In the genomic region with DNA sequence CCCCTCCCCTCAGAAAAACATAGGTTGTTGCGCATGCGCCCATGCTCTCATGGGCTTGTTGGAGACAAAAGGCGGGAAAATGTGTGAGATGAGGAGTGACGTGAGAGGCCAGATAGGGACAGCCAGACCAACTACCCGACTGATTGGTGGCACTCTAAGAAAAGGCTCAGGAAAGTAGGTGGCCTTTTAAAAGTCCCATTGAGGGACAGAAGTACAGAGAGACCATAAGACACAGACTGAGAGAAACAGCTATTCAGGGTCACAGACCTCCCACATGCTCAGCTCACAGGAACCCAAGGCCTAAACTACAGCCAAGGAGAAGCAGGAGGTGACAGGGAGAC, we compare ENCODE assay signal across 10 mouse cellular contexts. TPM values are rescaled to one million over a fixed set of nuclear protein-coding genes. Genes with fewer than 3 reads are reported as not detected.
DNase-seq lines count a peak whose midpoint lies in the region; ATAC-seq and TF ChIP-seq lines count a peak whose summit lies in the region.
"Had no signal": no experiment of that assay in that cellular context is flagged by ENCODE, and none has a peak within 500 bp of the region (broad histone marks: within the 10 kb centered on the region; RNA-seq: fewer than 3 reads in every experiment).

No protein-coding gene starts in this region.

- peaks cover 7% of the 10 kb centered on the region; the same call in 1 of the 2 replicates for H3K27me3 ChIP-seq in heart, embryonic 14.5 days (ENCODE audit: control insufficient read depth, insufficient read depth, low read length)
- H3K27me3 ChIP-seq in testis, adult 2 months (ENCODE audit: control insufficient read depth, insufficient read depth, low read length) = no peaks in the 10 kb centered on the region
- peaks cover 32% of the 10 kb centered on the region for H3K27me3 ChIP-seq in liver, embryonic 13.5 days

- H3K36me3 ChIP-seq in heart, embryonic 14.5 days (ENCODE audit: control insufficient read depth, insufficient read depth, low read length) = no peaks in the 10 kb centered on the region
- H3K36me3 ChIP-seq in testis, adult 2 months (ENCODE audit: control insufficient read depth, insufficient read depth, low read length) = no peaks in the 10 kb centered on the region
- H3K36me3 ChIP-seq in liver, embryonic 13.5 days = no peaks in the 10 kb centered on the region

- H3K9ac ChIP-seq in heart, embryonic 14.5 days (ENCODE audit: low read length) = no peak overlapping the region
- H3K9ac ChIP-seq in liver, embryonic 13.5 days = no peak overlapping the region

- intact Hi-C loops in heart, postnatal 14 days (cut with DNase I) = no loop called here
- intact Hi-C loops in left cerebral cortex, postnatal 4 days (cut with DNase I) = no loop called here

- no peak for TF ChIP-seq POLR2A in testis, adult 2 months (IDR thresholded peaks at IDR 0.05; ENCODE audit: control insufficient read depth, low read depth, low read length)

- H3K4me3 ChIP-seq in heart, embryonic 14.5 days (ENCODE audit: control insufficient read depth in 1 of 2, insufficient read depth in 1 of 2, low read depth in 1 of 2, low read length in 2 of 2) = 0 out of 4 replicates have a peak overlapping the region, but pooled peaks of 1 of the 2 experiments have one; percentile 44
- H3K4me3 ChIP-seq in testis, adult 2 months (ENCODE audit: control insufficient read depth, low read depth, low read length) = peak overlapping the region; percentile 71
- H3K4me3 ChIP-seq in liver, embryonic 13.5 days (replicated peaks) = peak overlapping the region; percentile 28; the same call in 1 of the 2 replicates

- H3K4me1 ChIP-seq in heart, embryonic 14.5 days (ENCODE audit: control insufficient read depth in 2 of 2, insufficient read depth in 2 of 2, low read length in 2 of 2) = peaks cover 2 to 3% of the 10 kb centered on the region in 2 experiments; a peak in 1 of 4 replicates
- H3K4me1 ChIP-seq in testis, adult 2 months (ENCODE audit: control insufficient read depth, insufficient read depth, low read length) = peaks cover 4% of the 10 kb centered on the region
- peaks cover 16% of the 10 kb centered on the region for H3K4me1 ChIP-seq in liver, embryonic 13.5 days (replicated peaks)

- DNase-seq in heart, postnatal 14 days = no peak
- no peak for DNase-seq in testis, postnatal 10 days (ENCODE audit: low spot score)
- no peak for DNase-seq in liver, embryonic 13.5 days
- DNase-seq in urinary bladder, postnatal 25 days (ENCODE audit: low spot score) = no peak
- DNase-seq in left cerebral cortex, postnatal 4 days = no peak
- no peak for DNase-seq in cerebellum, adult 8-10 months

- no peaks in the 10 kb centered on the region for H3K9me3 ChIP-seq in heart, embryonic 14.5 days (ENCODE audit: control insufficient read depth, low read length)
- H3K9me3 ChIP-seq in liver, embryonic 13.5 days (replicated peaks) = no peaks in the 10 kb centered on the region

- TF ChIP-seq CTCF in testis, adult 2 months (IDR thresholded peaks at IDR 0.05; ENCODE audit: control insufficient read depth, insufficient read depth, insufficient replicate concordance, low read depth, low read length) = no peak

- peak overlapping the region; percentile 75 for H3K4me2 ChIP-seq in heart, embryonic 14.5 days (ENCODE audit: low read length)
- H3K4me2 ChIP-seq in liver, embryonic 13.5 days = peak overlapping the region; percentile 57

- peak; percentile 23; the same call in 1 of the 2 replicates for ATAC-seq in heart, embryonic 14.5 days (ENCODE audit: insufficient number of reproducible peaks, insufficient read depth, low FRiP score, low read depth)
- peak; percentile 52 for ATAC-seq in liver, embryonic 13.5 days (ENCODE audit: low read depth)

- whole genome bisulfite sequencing in heart, embryonic 14.5 days = 0% methylated on average over 5 of the region's 5 CpGs
- WGBS in liver, embryonic 13.5 days (ENCODE audit: insufficient replicate concordance) = 5% methylated on average over 5 of the region's 5 CpGs

- H3K27ac ChIP-seq in heart, embryonic 14.5 days (replicated peaks in 1 of 2; ENCODE audit: control insufficient read depth in 1 of 2, insufficient read depth in 1 of 2, low read depth in 2 of 2, low read length in 2 of 2) = no peak overlapping the region
- no peak overlapping the region for H3K27ac ChIP-seq in testis, adult 2 months (ENCODE audit: control insufficient read depth, insufficient read depth, low read depth, low read length)
- no peak overlapping the region for H3K27ac ChIP-seq in liver, embryonic 13.5 days

RNA-seq across cellular contexts. Expression of gene 1700008O03Rik, which starts 20.4 kb away (rescaled TPM):
- 0.34 and 0.47 TPM in 2 replicates for polyA plus RNA-seq in heart, embryonic 14.5 days (2014; fragmentation: Nextera tagmentation; extraction: Ambion mirVana)
- under 1 TPM in 1 of 2 experiments, not detected in 1; 0.24 TPM for total RNA-seq in heart, postnatal 14 days (2021)
- 112 and 131 TPM in 2 replicates for polyA plus RNA-seq in testis, adult 2 months (2012; rRNA removed)
- 0.18 TPM in 1 of 2 replicates, not detected in the other for polyA plus RNA-seq in liver, embryonic 13.5 days (2015; fragmentation: Nextera tagmentation; extraction: Ambion mirVana)
- 1 to 10 TPM; 1.3 to 2.4 TPM for total RNA-seq in left cerebral cortex, postnatal 4 days (2021)
- total RNA-seq: megakaryocyte-erythroid progenitor cell, adult 5-6 weeks had no signal

RNA-seq across cellular contexts. Expression of gene Syt3, which starts 22.1 kb away (rescaled TPM):
- polyA plus RNA-seq in heart, embryonic 14.5 days (2014; fragmentation: Nextera tagmentation; extraction: Ambion mirVana) = 0.57 and 0.59 TPM in 2 replicates
- total RNA-seq in heart, postnatal 14 days (2021) = 1 to 10 TPM; 1.5 to 2.2 TPM
- polyA plus RNA-seq in testis, adult 2 months (2012; rRNA removed) = 2.0 TPM in 2 replicates
- polyA plus RNA-seq in liver, embryonic 13.5 days (2015; fragmentation: Nextera tagmentation; extraction: Ambion mirVana) = 0.03 and 0.09 TPM in 2 replicates
- 10 to 100 TPM; 45.1 to 52.4 TPM for total RNA-seq in left cerebral cortex, postnatal 4 days (2021)

RNA-seq across cellular contexts. Expression of gene Lrrc4b, which starts 22.8 kb away (rescaled TPM):
- polyA plus RNA-seq in heart, embryonic 14.5 days (2014; fragmentation: Nextera tagmentation; extraction: Ambion mirVana) = 4.1 and 4.5 TPM in 2 replicates
- total RNA-seq in heart, postnatal 14 days (2021) = 10 to 100 TPM; 18.7 to 19.7 TPM
- 0.46 and 0.55 TPM in 2 replicates for polyA plus RNA-seq in testis, adult 2 months (2012; rRNA removed)
- polyA plus RNA-seq in liver, embryonic 13.5 days (2015; fragmentation: Nextera tagmentation; extraction: Ambion mirVana) = not detected in 2 replicates
- total RNA-seq in left cerebral cortex, postnatal 4 days (2021) = 100 to 1,000 TPM; 357 to 379 TPM
- total RNA-seq: hematopoietic stem cell, adult 5-6 weeks; megakaryocyte-erythroid progenitor cell, adult 5-6 weeks had no signal

RNA-seq across cellular contexts. Expression of gene Aspdh, which starts 59.2 kb away (rescaled TPM):
- 0.34 and 1.4 TPM in 2 replicates for polyA plus RNA-seq in heart, embryonic 14.5 days (2014; fragmentation: Nextera tagmentation; extraction: Ambion mirVana)
- 1 to 10 TPM in 1 of 2 experiments, under 1 TPM in 1; 1.00 to 1.1 TPM for total RNA-seq in heart, postnatal 14 days (2021)
- polyA plus RNA-seq in testis, adult 2 months (2012; rRNA removed) = 1.00 and 1.2 TPM in 2 replicates
- polyA plus RNA-seq in liver, embryonic 13.5 days (2015; fragmentation: Nextera tagmentation; extraction: Ambion mirVana) = 6.0 and 6.9 TPM in 2 replicates
- 10 to 100 TPM; 20.5 to 24.5 TPM for total RNA-seq in left cerebral cortex, postnatal 4 days (2021)
- total RNA-seq: hematopoietic stem cell, adult 5-6 weeks; megakaryocyte-erythroid progenitor cell, adult 5-6 weeks had no signal

Comparison
In these comparisons a context has a peak if more than half of its experiments do, and no peak if none do; other contexts are left out.
1. RNA of gene 1700008O03Rik, which starts 20.4 kb away (polyA plus RNA-seq): 112 to 131 TPM in testis, adult 2 months; 0.34 to 0.47 TPM in heart, embryonic 14.5 days and 0.18 TPM in liver, embryonic 13.5 days; every median in the first group is over 10 times any median in the second.